Mouse (Mus musculus) gonadal fat pad, adult 2 months (tissue): ENCODE data around the gene Rad50. TPM values are rescaled to one million over a fixed set of nuclear protein-coding genes. Genes with fewer than 3 reads are reported as not detected.
A peak's percentile ranks its signal among the peaks of the same experiment; 100 is the strongest.

Source experiments
- DNase-seq: peaks from one replicate; pipeline ENCODE4 v3.0.0-alpha.2; 2012; ENCODE audit warnings: low read depth
- polyA plus RNA-seq: library from polyadenylated mRNA; depleted of rRNA; stranded (reverse); fragments of >200 nt; gene quantifications from 2 replicates; pipeline ENCODE4 v1.2.3, GENCODE M21; 2012

Gene Rad50
- polyA plus RNA-seq, 1 experiment: 8.7 TPM

GRCm38 (mm10) chr11:53634556-53634955 lies 72.6 kb downstream of the Rad50 start, which contains the start of gene Il13:
Il13 (minus strand) TSS chr11:53634702.
- no peak for DNase-seq

GRCm38 (mm10) chr11:53633644-53634043 lies 73.5 kb downstream of the Rad50 start:
- no peak for DNase-seq

GRCm38 (mm10) chr11:53632122-53632733 lies 74.9 kb downstream of the Rad50 start:
- DNase-seq: no peak

- DNase-seq: peak; percentile 5
Measured at GRCm38 (mm10) chr11:53627859-53628258, 79.3 kb downstream of the Rad50 start.

- no peak for DNase-seq
Measured at GRCm38 (mm10) chr11:53626802-53627373, 80.2 kb downstream of the Rad50 start.

GRCm38 (mm10) chr11:53624124-53624523 lies 83.0 kb downstream of the Rad50 start:
- no peak for DNase-seq

GRCm38 (mm10) chr11:53623573-53623972 lies 83.5 kb downstream of the Rad50 start:
- no peak for DNase-seq

GRCm38 (mm10) chr11:53622440-53622806 lies 84.7 kb downstream of the Rad50 start:
- no peak for DNase-seq

- DNase-seq: no peak
Measured at GRCm38 (mm10) chr11:53621582-53622439, 85.3 kb downstream of the Rad50 start.

- no peak for DNase-seq
Measured at GRCm38 (mm10) chr11:53620094-53620493, 87.0 kb downstream of the Rad50 start.

GRCm38 (mm10) chr11:53619428-53619827 lies 87.7 kb downstream of the Rad50 start:
- no peak for DNase-seq

GRCm38 (mm10) chr11:53618619-53619198 lies 88.4 kb downstream of the Rad50 start, which contains the start of gene Il4:
Il4 (minus strand) TSS chr11:53618669.
- DNase-seq: no peak

GRCm38 (mm10) chr11:53617562-53618109 lies 89.5 kb downstream of the Rad50 start:
- no peak for DNase-seq

GRCm38 (mm10) chr11:53616748-53617558 lies 90.2 kb downstream of the Rad50 start:
- DNase-seq: no peak

GRCm38 (mm10) chr11:53615575-53615974 lies 91.5 kb downstream of the Rad50 start:
- no peak for DNase-seq

GRCm38 (mm10) chr11:53615172-53615571 lies 91.9 kb downstream of the Rad50 start:
- no peak for DNase-seq

GRCm38 (mm10) chr11:53609672-53610071 lies 97.4 kb downstream of the Rad50 start:
- no peak for DNase-seq

GRCm38 (mm10) chr11:53609231-53609630 lies 97.9 kb downstream of the Rad50 start:
- no peak for DNase-seq

GRCm38 (mm10) chr11:53605609-53606008 lies 101.5 kb downstream of the Rad50 start:
- no peak for DNase-seq

GRCm38 (mm10) chr11:53604983-53605382 lies 102.1 kb downstream of the Rad50 start:
- DNase-seq: no peak
